Mouse (Mus musculus) gastrocnemius, adult 2 months (tissue): ENCODE data around the gene Apbb2. TPM values are rescaled to one million over a fixed set of nuclear protein-coding genes. Genes with fewer than 3 reads are reported as not detected.

Source experiments
- DNase-seq: peaks from one replicate; pipeline ENCODE4 v3.0.0; 2022
- H3K27ac ChIP-seq: fragments of 200-600 bp; 2 replicates; pipeline ENCODE4 v1.8.1; 2022; ENCODE audit warnings: mild to moderate bottlenecking
- H3K4me3 ChIP-seq: fragments of 200-600 bp; 2 replicates; pipeline ENCODE4 v1.8.1; 2022; ENCODE audit warnings: mild to moderate bottlenecking, moderate library complexity
- CTCF ChIP-seq: fragments of 200-600 bp; IDR thresholded peaks from 2 replicates; pipeline ENCODE4 v1.8.1; 2022; ENCODE audit warnings: antibody characterized with exemption, mild to moderate bottlenecking, moderate library complexity
- intact Hi-C: fragments of 180-260 bp; cut with DNase I; formaldehyde crosslinking; loops from one replicate; pipeline ENCODE4 v1.15.1; 2025
- total RNA-seq, 2 experiments: library from RNA; stranded (reverse); gene quantifications; 2 replicates each; pipeline ENCODE4 v1.2.3; 2021

Apbb2 gene
- total RNA-seq, 2 experiments from 2014 or later: 35.9 to 43.2 TPM

- no peak for TF ChIP-seq CTCF
- no peak overlapping the region for H3K4me3 ChIP-seq
- H3K27ac ChIP-seq: peak overlapping the region; percentile 64; the same call in 1 of the 2 replicates
- no peak for DNase-seq
- intact Hi-C loops: no loop called here
Measured at GRCm38 (mm10) chr5:66567424-66567823, 51.2 kb downstream of the Apbb2 start.

GRCm38 (mm10) chr5:66559591-66560175 lies 58.9 kb downstream of the Apbb2 start:
- intact Hi-C loops: no loop called here
- H3K4me3 ChIP-seq: peak overlapping the region; percentile 0; the same call in 1 of the 2 replicates

GRCm38 (mm10) chr5:66558094-66558493 lies 60.5 kb downstream of the Apbb2 start:
- no peak for TF ChIP-seq CTCF
- no peak for DNase-seq
- Histone ChIP-seq H3K27ac (peak overlapping the region; percentile 54; the same call in 1 of the 2 replicates), H3K4me3 (no peak overlapping the region)
- intact Hi-C loops: no loop called here

More at GRCm38 (mm10) chr5:66559591-66560175, 58.9 kb downstream of the Apbb2 start:
- TF ChIP-seq CTCF: no peak
- H3K27ac ChIP-seq: peak overlapping the region; percentile 65
- peak; percentile 45 for DNase-seq

GRCm38 (mm10) chr5:66553933-66554332 lies 64.7 kb downstream of the Apbb2 start:
- no peak for TF ChIP-seq CTCF
- DNase-seq: no peak
- no peak overlapping the region for H3K4me3 ChIP-seq
- no peak overlapping the region for H3K27ac ChIP-seq
- intact Hi-C loops: no loop called here

GRCm38 (mm10) chr5:66552246-66552645 lies 66.3 kb downstream of the Apbb2 start:
- no peak for TF ChIP-seq CTCF
- intact Hi-C loops: no loop called here
- no peak for DNase-seq
- no peak overlapping the region for H3K4me3 ChIP-seq
- no peak overlapping the region for H3K27ac ChIP-seq

GRCm38 (mm10) chr5:66550292-66550691 lies 68.3 kb downstream of the Apbb2 start:
- DNase-seq: no peak
- intact Hi-C loops: no loop called here
- no peak for TF ChIP-seq CTCF
- Histone ChIP-seq H3K27ac (peak overlapping the region; percentile 51), H3K4me3 (no peak overlapping the region)

GRCm38 (mm10) chr5:66549691-66550090 lies 68.9 kb downstream of the Apbb2 start:
- no peak for TF ChIP-seq CTCF
- no peak for DNase-seq
- no peak overlapping the region for H3K4me3 ChIP-seq
- intact Hi-C loops: no loop called here
- peak overlapping the region; percentile 51; the same call in 1 of the 2 replicates for H3K27ac ChIP-seq

GRCm38 (mm10) chr5:66546969-66547511 lies 71.5 kb downstream of the Apbb2 start:
- no peak for TF ChIP-seq CTCF
- H3K4me3 ChIP-seq: no peak overlapping the region
- peak; percentile 54 for DNase-seq
- intact Hi-C loops: no loop called here
- peak overlapping the region; percentile 80 for H3K27ac ChIP-seq

- intact Hi-C loops: no loop called here
- Histone ChIP-seq H3K27ac (peak overlapping the region; percentile 80), H3K4me3 (no peak overlapping the region)
- DNase-seq: no peak
- no peak for TF ChIP-seq CTCF
Measured at GRCm38 (mm10) chr5:66545573-66546141, 72.9 kb downstream of the Apbb2 start.

- Histone ChIP-seq H3K27ac (peak overlapping the region; percentile 80), H3K4me3 (peak overlapping the region; percentile 35)
- TF ChIP-seq CTCF: no peak
- DNase-seq: peak; percentile 60
- intact Hi-C loops: no loop called here
Measured at GRCm38 (mm10) chr5:66543761-66544160, 74.8 kb downstream of the Apbb2 start.

- H3K4me3 ChIP-seq: peak overlapping the region; percentile 35
- H3K27ac ChIP-seq: peak overlapping the region; percentile 80
- intact Hi-C loops: no loop called here
- TF ChIP-seq CTCF: no peak
- no peak for DNase-seq
Measured at GRCm38 (mm10) chr5:66543344-66543743, 75.2 kb downstream of the Apbb2 start.

GRCm38 (mm10) chr5:66542521-66542920 lies 76.1 kb downstream of the Apbb2 start:
- DNase-seq: no peak
- intact Hi-C loops: no loop called here
- peak overlapping the region; percentile 80 for H3K27ac ChIP-seq
- TF ChIP-seq CTCF: no peak
- H3K4me3 ChIP-seq: no peak overlapping the region

GRCm38 (mm10) chr5:66541385-66541784 lies 77.2 kb downstream of the Apbb2 start:
- no peak for DNase-seq
- no peak overlapping the region for H3K4me3 ChIP-seq
- no peak for TF ChIP-seq CTCF
- no peak overlapping the region for H3K27ac ChIP-seq
- intact Hi-C loops: no loop called here
